22 mouse cellular contexts compared by ENCODE assay signal in genomic region chr14:30169455-30169854, GRCm38 (mm10).
DNase-seq lines count a peak whose midpoint lies in the region; ATAC-seq lines count a peak whose summit lies in the region.
"Had no signal": no experiment of that assay in that cellular context is flagged by ENCODE, and none has a peak within 500 bp of the region (broad histone marks: within the 10 kb centered on the region; RNA-seq: fewer than 3 reads in every experiment).

No protein-coding gene starts in this region.

- H3K4me2 ChIP-seq in heart, embryonic 11.5 days, result no peak overlapping the region
- no peak overlapping the region for H3K4me2 ChIP-seq in liver, embryonic 13.5 days
- no peak overlapping the region for H3K4me2 ChIP-seq in liver, embryonic 11.5 days
- no peak overlapping the region for H3K4me2 ChIP-seq in neural tube, embryonic 15.5 days
- H3K4me2 ChIP-seq: embryonic facial prominence, embryonic 15.5 days; heart, embryonic 13.5 days; hindbrain, embryonic 15.5 days; neural tube, embryonic 13.5 days had no signal

- no peaks in the 10 kb centered on the region for H3K27me3 ChIP-seq in heart, embryonic 11.5 days (ENCODE audit: control insufficient read depth, insufficient read depth, low read length)
- no peaks in the 10 kb centered on the region for H3K27me3 ChIP-seq in liver, embryonic 13.5 days
- no peaks in the 10 kb centered on the region for H3K27me3 ChIP-seq in liver, embryonic 11.5 days (replicated peaks; ENCODE audit: control insufficient read depth, insufficient read depth, low read length)
- H3K27me3 ChIP-seq in megakaryocyte, embryonic 14.5 days (replicated peaks), result peaks cover 14% of the 10 kb centered on the region
- H3K27me3 ChIP-seq in neural tube, embryonic 15.5 days (replicated peaks), result no peaks in the 10 kb centered on the region
- H3K27me3 ChIP-seq: embryonic facial prominence, embryonic 15.5 days; heart, embryonic 13.5 days; hindbrain, embryonic 15.5 days; neural tube, embryonic 13.5 days had no signal

- WGBS in heart, embryonic 11.5 days (ENCODE audit: insufficient replicate concordance), result 19% methylated on average over 5 of the region's 5 CpGs
- 17% methylated on average over 5 of the region's 5 CpGs for WGBS in liver, embryonic 13.5 days (ENCODE audit: insufficient replicate concordance)
- 35% methylated on average over 5 of the region's 5 CpGs for WGBS in liver, embryonic 11.5 days
- WGBS in neural tube, embryonic 15.5 days, result 89% methylated on average over 5 of the region's 5 CpGs

- H3K36me3 ChIP-seq in heart, embryonic 11.5 days (ENCODE audit: control insufficient read depth, insufficient read depth, low read length), result no peaks in the 10 kb centered on the region
- no peaks in the 10 kb centered on the region for H3K36me3 ChIP-seq in liver, embryonic 13.5 days
- H3K36me3 ChIP-seq in liver, embryonic 11.5 days (ENCODE audit: control insufficient read depth, insufficient read depth, low read length), result no peaks in the 10 kb centered on the region
- no peaks in the 10 kb centered on the region for H3K36me3 ChIP-seq in megakaryocyte, embryonic 14.5 days (replicated peaks; ENCODE audit: low read length)
- H3K36me3 ChIP-seq in neural tube, embryonic 15.5 days, result no peaks in the 10 kb centered on the region
- H3K36me3 ChIP-seq: embryonic facial prominence, embryonic 15.5 days; hindbrain, embryonic 15.5 days; limb, embryonic 10.5 days; midbrain, embryonic 10.5 days; neural tube, embryonic 13.5 days had no signal

- H3K4me1 ChIP-seq in heart, embryonic 11.5 days (ENCODE audit: control insufficient read depth, insufficient read depth, low read length), result peaks cover 17% of the 10 kb centered on the region
- H3K4me1 ChIP-seq in liver, embryonic 13.5 days (replicated peaks), result peaks cover 15% of the 10 kb centered on the region
- peaks cover 3% of the 10 kb centered on the region; the same call in 1 of the 2 replicates for H3K4me1 ChIP-seq in liver, embryonic 11.5 days (replicated peaks; ENCODE audit: control insufficient read depth, insufficient read depth, low read length)
- H3K4me1 ChIP-seq in megakaryocyte, embryonic 14.5 days, result peaks cover 21% of the 10 kb centered on the region
- peaks cover 30% of the 10 kb centered on the region for H3K4me1 ChIP-seq in neural tube, embryonic 15.5 days
- H3K4me1 ChIP-seq: embryonic facial prominence, embryonic 15.5 days had no signal

- no peak for ATAC-seq in heart, embryonic 11.5 days (replicated peaks; ENCODE audit: insufficient number of reproducible peaks, low FRiP score, low TSS enrichment)
- ATAC-seq in liver, embryonic 13.5 days (ENCODE audit: low read depth), result no peak
- ATAC-seq in liver, embryonic 11.5 days (replicated peaks; ENCODE audit: low FRiP score), result no peak
- no peak for ATAC-seq in neural tube, embryonic 15.5 days (ENCODE audit: low FRiP score)
- ATAC-seq: forebrain, embryonic 14.5 days; midbrain, embryonic 16.5 days had no signal

- H3K9ac ChIP-seq in heart, embryonic 11.5 days (ENCODE audit: low read depth, low read length), result peak overlapping the region; percentile 43; the same call in 1 of the 2 replicates
- no peak overlapping the region for H3K9ac ChIP-seq in liver, embryonic 13.5 days
- H3K9ac ChIP-seq in liver, embryonic 11.5 days (ENCODE audit: low read depth, low read length), result no peak overlapping the region
- no peak overlapping the region for H3K9ac ChIP-seq in neural tube, embryonic 15.5 days (replicated peaks)
- H3K9ac ChIP-seq: embryonic facial prominence, embryonic 15.5 days; heart, embryonic 13.5 days; hindbrain, embryonic 15.5 days; neural tube, embryonic 13.5 days had no signal

- H3K4me3 ChIP-seq in heart, embryonic 11.5 days (ENCODE audit: low read depth, low read length), result no peak overlapping the region
- no peak overlapping the region for H3K4me3 ChIP-seq in liver, embryonic 13.5 days (replicated peaks)
- H3K4me3 ChIP-seq in liver, embryonic 11.5 days (ENCODE audit: low read depth, low read length), result no peak overlapping the region
- peak overlapping the region; percentile 57 for H3K4me3 ChIP-seq in megakaryocyte, embryonic 14.5 days (replicated peaks)
- no peak overlapping the region for H3K4me3 ChIP-seq in neural tube, embryonic 15.5 days (replicated peaks)
- H3K4me3 ChIP-seq: embryonic facial prominence, embryonic 15.5 days; gastrocnemius, adult 2 months; heart, embryonic 13.5 days; hindbrain, embryonic 15.5 days; limb, embryonic 10.5 days; midbrain, embryonic 10.5 days; myocyte; neural tube, embryonic 13.5 days had no signal

- no peak overlapping the region for H3K27ac ChIP-seq in heart, embryonic 11.5 days (ENCODE audit: low read depth, low read length)
- no peak overlapping the region for H3K27ac ChIP-seq in liver, embryonic 13.5 days
- H3K27ac ChIP-seq in liver, embryonic 11.5 days (ENCODE audit: low read depth, low read length), result no peak overlapping the region
- H3K27ac ChIP-seq in neural tube, embryonic 15.5 days (replicated peaks), result no peak overlapping the region
- H3K27ac ChIP-seq: embryonic facial prominence, embryonic 15.5 days; gastrocnemius, adult 2 months; heart, embryonic 13.5 days; hindbrain, embryonic 15.5 days; midbrain, embryonic 10.5 days; neural tube, embryonic 13.5 days; stomach, postnatal 0 days had no signal

- no peak for DNase-seq in heart, postnatal 25 days (ENCODE audit: low spot score)
- peak; percentile 4 for DNase-seq in liver, embryonic 13.5 days
- DNase-seq in liver, embryonic 11.5 days (ENCODE audit: low spot score), result no peak
- no peak for DNase-seq in urinary bladder, adult 2 months (ENCODE audit: low spot score)
- DNase-seq: adrenal gland, adult 8-10 months; cerebellum, adult 9-10 months; gastrocnemius, adult 2 months; lung, adult 2 months; thymus, adult 2 months had no signal

- H3K9me3 ChIP-seq in heart, embryonic 11.5 days (replicated peaks; ENCODE audit: control insufficient read depth, low read length), result no peaks in the 10 kb centered on the region
- H3K9me3 ChIP-seq in liver, embryonic 13.5 days (replicated peaks), result no peaks in the 10 kb centered on the region
- H3K9me3 ChIP-seq in liver, embryonic 11.5 days (ENCODE audit: control insufficient read depth, low read length), result no peaks in the 10 kb centered on the region
- peaks cover 4% of the 10 kb centered on the region for H3K9me3 ChIP-seq in megakaryocyte, embryonic 14.5 days
- H3K9me3 ChIP-seq in neural tube, embryonic 15.5 days (replicated peaks), result no peaks in the 10 kb centered on the region
- H3K9me3 ChIP-seq: embryonic facial prominence, embryonic 15.5 days; heart, embryonic 13.5 days; hindbrain, embryonic 15.5 days; limb, embryonic 10.5 days; midbrain, embryonic 10.5 days; neural tube, embryonic 13.5 days had no signal

- intact Hi-C loops in heart, postnatal 25 days (cut with DNase I), result no loop called here
